Mouse (Mus musculus): Measurements from ENCODE around the gene Nrn1l.

GRCm38 (mm10) chr8:105900180-105900940 is 7.0 kb downstream of the Nrn1l start, which contains the start of gene Pskh1:
- TF ChIP-seq EP300 (IDR thresholded peaks at IDR 0.05; ENCODE audit: insufficient read depth, low read depth, low read length), result no peak
- peak; percentile 28; the same call in 1 of the 2 replicates for TF ChIP-seq CTCF (IDR thresholded peaks at IDR 0.05)
